Mouse (Mus musculus): Measurements from ENCODE around the gene Ccdc130. TPM values are rescaled to one million over a fixed set of nuclear protein-coding genes. Genes with fewer than 3 reads are reported as not detected.
A peak's percentile ranks its signal among the peaks of the same experiment; 100 is the strongest.

Ccdc130 gene
- polyA plus RNA-seq, 1 experiment from 2014 or later = 20.8 TPM

GRCm38 (mm10) chr8:84233055-84233454, 37.1 kb downstream of the Ccdc130 start:
- H3K27ac ChIP-seq = no peak overlapping the region
- no peaks in the 10 kb centered on the region for H3K9me3 ChIP-seq
- no peak overlapping the region for H3K4me3 ChIP-seq
- H3K27me3 ChIP-seq (ENCODE audit: insufficient read depth, poor library complexity, severe bottlenecking) = no peaks in the 10 kb centered on the region
- 92% methylated on average over 2 of the region's 2 CpGs for WGBS
- H3K36me3 ChIP-seq = peaks cover 65% of the 10 kb centered on the region
- H3K4me1 ChIP-seq = peaks cover 18% of the 10 kb centered on the region
- no peak for DNase-seq (ENCODE audit: low spot score)

GRCm38 (mm10) chr8:84230735-84231134, 39.4 kb downstream of the Ccdc130 start:
- no peaks in the 10 kb centered on the region for H3K27me3 ChIP-seq (ENCODE audit: insufficient read depth, poor library complexity, severe bottlenecking)
- WGBS = 71% methylated on average over 17 of the region's 17 CpGs
- peaks cover 5% of the 10 kb centered on the region for H3K4me1 ChIP-seq
- no peak overlapping the region for H3K27ac ChIP-seq
- DNase-seq (ENCODE audit: low spot score) = no peak
- no peaks in the 10 kb centered on the region for H3K9me3 ChIP-seq
- H3K4me3 ChIP-seq = no peak overlapping the region
- peaks cover 88% of the 10 kb centered on the region for H3K36me3 ChIP-seq

- Histone ChIP-seq H3K27me3 (ENCODE audit: insufficient read depth, poor library complexity, severe bottlenecking) (no peaks in the 10 kb centered on the region), H3K4me3 (no peak overlapping the region), H3K27ac (no peak overlapping the region), H3K9me3 (no peaks in the 10 kb centered on the region), H3K4me1 (no peaks in the 10 kb centered on the region), H3K36me3 (peaks cover 95% of the 10 kb centered on the region)
- WGBS = 80% methylated on average over 21 of the region's 21 CpGs
- no peak for DNase-seq (ENCODE audit: low spot score)
These were observed 46.7 kb downstream of the Ccdc130 start for GRCm38 (mm10) chr8:84223322-84224029.

GRCm38 (mm10) chr8:84222566-84223165, 47.5 kb downstream of the Ccdc130 start:
- 90% methylated on average over 9 of the region's 9 CpGs for WGBS
- DNase-seq (ENCODE audit: low spot score) = no peak
- Histone ChIP-seq H3K4me1 (no peaks in the 10 kb centered on the region), H3K4me3 (no peak overlapping the region), H3K27me3 (ENCODE audit: insufficient read depth, poor library complexity, severe bottlenecking) (no peaks in the 10 kb centered on the region), H3K27ac (no peak overlapping the region), H3K36me3 (peaks cover 95% of the 10 kb centered on the region), H3K9me3 (no peaks in the 10 kb centered on the region)

GRCm38 (mm10) chr8:84220105-84220504, 50.1 kb downstream of the Ccdc130 start:
- DNase-seq (ENCODE audit: low spot score) = no peak
- Histone ChIP-seq H3K9me3 (no peaks in the 10 kb centered on the region), H3K27me3 (ENCODE audit: insufficient read depth, poor library complexity, severe bottlenecking) (no peaks in the 10 kb centered on the region), H3K4me3 (no peak overlapping the region), H3K4me1 (no peaks in the 10 kb centered on the region), H3K27ac (no peak overlapping the region), H3K36me3 (peaks cover 94% of the 10 kb centered on the region)
- 66% methylated on average over 7 of the region's 7 CpGs for WGBS

GRCm38 (mm10) chr8:84218143-84218542, 52.0 kb downstream of the Ccdc130 start:
- H3K27ac ChIP-seq = no peak overlapping the region
- no peaks in the 10 kb centered on the region for H3K9me3 ChIP-seq
- H3K4me1 ChIP-seq = no peaks in the 10 kb centered on the region
- no peak for DNase-seq (ENCODE audit: low spot score)
- H3K4me3 ChIP-seq = no peak overlapping the region
- no peaks in the 10 kb centered on the region for H3K27me3 ChIP-seq (ENCODE audit: insufficient read depth, poor library complexity, severe bottlenecking)
- 92% methylated on average over 5 of the region's 5 CpGs for WGBS
- H3K36me3 ChIP-seq = peaks cover 92% of the 10 kb centered on the region

- no peak overlapping the region for H3K4me3 ChIP-seq
- DNase-seq (ENCODE audit: low spot score) = no peak
- no peaks in the 10 kb centered on the region for H3K27me3 ChIP-seq (ENCODE audit: insufficient read depth, poor library complexity, severe bottlenecking)
- no peaks in the 10 kb centered on the region for H3K9me3 ChIP-seq
- WGBS = 90% methylated on average over 11 of the region's 11 CpGs
- H3K36me3 ChIP-seq = peaks cover 92% of the 10 kb centered on the region
- no peaks in the 10 kb centered on the region for H3K4me1 ChIP-seq
- H3K27ac ChIP-seq = no peak overlapping the region
These were observed 53.0 kb downstream of the Ccdc130 start for GRCm38 (mm10) chr8:84217206-84217605.

- no peak for DNase-seq (ENCODE audit: low spot score)
- WGBS = 85% methylated on average over 4 of the region's 4 CpGs
These were observed 56.9 kb downstream of the Ccdc130 start for GRCm38 (mm10) chr8:84213277-84213676.

GRCm38 (mm10) chr8:84211881-84212563, 58.2 kb downstream of the Ccdc130 start:
- Histone ChIP-seq H3K9me3 (no peaks in the 10 kb centered on the region), H3K27me3 (ENCODE audit: insufficient read depth, poor library complexity, severe bottlenecking) (no peaks in the 10 kb centered on the region), H3K4me1 (peaks cover 29% of the 10 kb centered on the region), H3K36me3 (peaks cover 84% of the 10 kb centered on the region), H3K4me3 (no peak overlapping the region), H3K27ac (no peak overlapping the region)
- WGBS = 90% methylated on average over 31 of the region's 31 CpGs
- no peak for DNase-seq (ENCODE audit: low spot score)

More at GRCm38 (mm10) chr8:84213277-84213676, 56.9 kb downstream of the Ccdc130 start:
- Histone ChIP-seq H3K27ac (no peak overlapping the region), H3K4me1 (peaks cover 18% of the 10 kb centered on the region), H3K9me3 (no peaks in the 10 kb centered on the region), H3K36me3 (peaks cover 92% of the 10 kb centered on the region), H3K4me3 (no peak overlapping the region), H3K27me3 (ENCODE audit: insufficient read depth, poor library complexity, severe bottlenecking) (no peaks in the 10 kb centered on the region)

GRCm38 (mm10) chr8:84211202-84211601, 59.0 kb downstream of the Ccdc130 start:
- 91% methylated on average over 3 of the region's 3 CpGs for WGBS
- peaks cover 84% of the 10 kb centered on the region for H3K36me3 ChIP-seq

GRCm38 (mm10) chr8:84210167-84210791, 59.9 kb downstream of the Ccdc130 start:
- no peak overlapping the region for H3K4me3 ChIP-seq
- H3K27ac ChIP-seq = no peak overlapping the region
- peaks cover 29% of the 10 kb centered on the region for H3K4me1 ChIP-seq
- peak; percentile 91 for DNase-seq (ENCODE audit: low spot score)
- H3K9me3 ChIP-seq = no peaks in the 10 kb centered on the region
- no peaks in the 10 kb centered on the region for H3K27me3 ChIP-seq (ENCODE audit: insufficient read depth, poor library complexity, severe bottlenecking)
- H3K36me3 ChIP-seq = peaks cover 84% of the 10 kb centered on the region
- 56% methylated on average over 33 of the region's 34 CpGs for WGBS

More at GRCm38 (mm10) chr8:84211202-84211601, 59.0 kb downstream of the Ccdc130 start:
- no peak for DNase-seq (ENCODE audit: low spot score)
- Histone ChIP-seq H3K4me1 (peaks cover 29% of the 10 kb centered on the region), H3K9me3 (no peaks in the 10 kb centered on the region), H3K4me3 (0 out of 2 replicates have a peak overlapping the region, but pooled peaks have one; percentile 1), H3K27me3 (ENCODE audit: insufficient read depth, poor library complexity, severe bottlenecking) (no peaks in the 10 kb centered on the region), H3K27ac (no peak overlapping the region)

GRCm38 (mm10) chr8:84208381-84209380, 61.5 kb downstream of the Ccdc130 start:
- H3K4me3 ChIP-seq = 0 out of 2 replicates have a peak overlapping the region, but pooled peaks have one; percentile 6
- H3K36me3 ChIP-seq = peaks cover 77% of the 10 kb centered on the region
- peaks cover 36% of the 10 kb centered on the region for H3K4me1 ChIP-seq

More at GRCm38 (mm10) chr8:84208381-84209380, 61.5 kb downstream of the Ccdc130 start:
- DNase-seq (ENCODE audit: low spot score) = no peak
- H3K27ac ChIP-seq = peak overlapping the region; percentile 74; the same call in 1 of the 2 replicates
- no peaks in the 10 kb centered on the region for H3K27me3 ChIP-seq (ENCODE audit: insufficient read depth, poor library complexity, severe bottlenecking)
- no peaks in the 10 kb centered on the region for H3K9me3 ChIP-seq
- 68% methylated on average over 17 of the region's 17 CpGs for WGBS
